Mouse (Mus musculus) hindbrain, embryonic 11.5 days (tissue): ENCODE data around the gene Wdcp. TPM values are rescaled to one million over a fixed set of nuclear protein-coding genes. Genes with fewer than 3 reads are reported as not detected.

Experiments used
- ATAC-seq: fragments of 200-750 bp; cut with Nextera tagmentation; 2 replicates; pipeline ENCODE4 v1.8.0; 2017; ENCODE audit warnings: mild to moderate bottlenecking, moderate TSS enrichment, moderate library complexity; ENCODE audit not compliant: low FRiP score
- DNase-seq: peaks from one replicate; pipeline ENCODE4 v3.0.0-alpha.2; 2015; ENCODE audit warnings: low spot score
- H3K27ac ChIP-seq: fragments of 300-500 bp; sonication (generic); 2 replicates; pipeline ENCODE4 v1.5.1; 2014; ENCODE audit warnings: mild to moderate bottlenecking, low read depth, low read length
- H3K27me3 ChIP-seq: fragments of 300-500 bp; sonication (generic); 2 replicates; pipeline ENCODE4 v1.6.1; 2014; ENCODE audit warnings: mild to moderate bottlenecking, low read length, moderate library complexity, mixed read lengths; ENCODE audit not compliant: control insufficient read depth, insufficient read depth
- H3K36me3 ChIP-seq: fragments of 300-500 bp; sonication (generic); 2 replicates; pipeline ENCODE4 v1.6.1; 2014; ENCODE audit warnings: mild to moderate bottlenecking, low read length, moderate library complexity, mixed read lengths; ENCODE audit not compliant: control insufficient read depth, insufficient read depth
- H3K4me1 ChIP-seq: fragments of 300-500 bp; sonication (generic); replicated peaks from 2 replicates; pipeline ENCODE4 v1.6.1; 2014; ENCODE audit warnings: low read length, mixed read lengths; ENCODE audit not compliant: control insufficient read depth, insufficient read depth
- H3K4me2 ChIP-seq: fragments of 300-500 bp; sonication (generic); replicated peaks from 2 replicates; pipeline ENCODE4 v1.6.1; 2014; ENCODE audit warnings: mild to moderate bottlenecking, low read depth, low read length
- H3K4me3 ChIP-seq: fragments of 300-500 bp; sonication (generic); 2 replicates; pipeline ENCODE4 v1.5.1; 2014; ENCODE audit warnings: low read depth, low read length
- H3K9ac ChIP-seq: fragments of 300-500 bp; sonication (generic); 2 replicates; pipeline ENCODE4 v1.6.1; 2014; ENCODE audit warnings: low read depth, low read length
- H3K9me3 ChIP-seq: fragments of 300-500 bp; sonication (generic); 2 replicates; pipeline ENCODE4 v1.6.1; 2016; ENCODE audit warnings: low read length; ENCODE audit not compliant: control insufficient read depth
- WGBS: fragments of 180-500 bp; shearing (Covaris S2); extraction: QIAGEN DNeasy Blood & Tissue Kit; methylation state at CpG from one replicate; pipeline ENCODE4 v1.1.7; 2014; 5-methylcytosine and 5-hydroxymethylcytosine counted together
- polyA plus RNA-seq: library from polyadenylated mRNA; unstranded; fragments of >200 nt; fragmentation: Nextera tagmentation; extraction: Ambion mirVana; gene quantifications from 2 replicates; pipeline ENCODE4 v1.2.1, GENCODE M21; 2014

Gene Wdcp
- polyA plus RNA-seq, 1 experiment from 2014 or later, result 18.5 TPM

DNA sequence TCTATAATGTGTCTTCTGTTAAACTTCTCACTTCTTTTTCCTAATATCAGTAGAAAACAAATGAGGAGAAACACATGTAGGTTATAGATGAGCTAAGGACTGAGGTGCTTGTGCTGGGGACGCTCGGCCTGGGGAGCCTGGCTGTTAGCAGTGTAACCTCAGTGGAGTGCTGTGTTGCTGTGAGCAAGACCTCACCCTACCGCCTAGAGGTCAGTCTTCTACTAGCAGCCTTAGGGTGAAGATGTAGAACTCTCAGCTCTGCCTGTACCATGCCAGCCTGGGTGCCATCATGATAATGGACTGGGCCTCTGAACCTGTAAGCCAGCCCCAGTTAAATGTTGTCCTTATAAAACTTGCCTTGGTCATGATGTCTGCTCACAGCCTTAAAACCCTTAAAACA is 15.8 kb upstream of the Wdcp start:
- Histone ChIP-seq H3K9me3 (no peaks in the 10 kb centered on the region), H3K4me2 (no peak overlapping the region), H3K9ac (no peak overlapping the region), H3K4me1 (no peaks in the 10 kb centered on the region), H3K27ac (no peak overlapping the region), H3K27me3 (no peaks in the 10 kb centered on the region), H3K36me3 (no peaks in the 10 kb centered on the region), H3K4me3 (no peak overlapping the region)
- 76% methylated on average over 3 of the region's 3 CpGs for WGBS
- ATAC-seq, result no peak
- DNase-seq, result no peak

DNA sequence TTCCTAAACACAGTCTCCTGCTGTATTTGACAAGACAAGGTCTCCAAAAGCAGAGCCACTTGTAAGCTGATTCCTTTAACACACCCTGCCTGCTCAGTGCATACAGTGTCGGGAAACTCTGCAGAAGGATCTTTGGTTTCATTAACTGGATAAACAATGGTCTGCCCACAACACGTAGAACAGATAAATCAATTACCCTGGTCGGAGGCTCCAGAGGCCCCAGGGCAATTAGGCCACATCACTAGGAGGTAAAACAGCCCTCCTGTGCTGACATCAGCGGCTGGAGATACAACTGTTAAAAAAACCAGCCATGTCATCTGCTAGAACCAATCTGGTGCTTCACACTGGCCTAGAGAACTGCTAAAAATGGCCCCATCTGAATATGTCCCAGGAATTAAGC is 6.1 kb upstream of the Wdcp start:
- no peak overlapping the region for H3K27ac ChIP-seq
- WGBS, result 60% methylated on average over 4 of the region's 4 CpGs

DNA sequence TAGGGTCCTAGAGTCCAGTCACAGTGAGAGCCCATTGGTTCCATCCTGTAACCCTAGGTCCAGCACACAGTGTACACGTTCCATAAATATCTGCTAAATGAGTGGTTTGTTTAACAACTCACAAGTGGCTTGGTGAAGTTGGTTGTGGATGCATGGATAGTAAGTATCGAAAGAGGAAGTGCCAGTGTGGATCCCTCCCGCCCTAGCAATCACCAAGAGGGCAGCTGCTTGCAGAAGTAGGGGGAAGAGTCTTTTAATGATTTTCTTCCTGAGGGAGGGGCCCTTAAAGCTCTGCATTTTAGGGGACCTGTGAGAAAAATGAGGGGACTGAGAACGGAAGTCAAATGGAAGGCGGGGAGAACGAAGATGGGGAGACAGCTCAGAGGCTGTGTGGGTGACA is 3.1 kb upstream of the Wdcp start:
- Histone ChIP-seq H3K27me3 (peaks cover 9% of the 10 kb centered on the region; the same call in 1 of the 2 replicates), H3K9ac (no peak overlapping the region), H3K36me3 (no peaks in the 10 kb centered on the region), H3K4me2 (0 out of 2 replicates have a peak overlapping the region, but pooled peaks have one; percentile 86), H3K4me3 (no peak overlapping the region), H3K4me1 (0 out of 2 replicates have a peak, but pooled peaks cover 2% of the 10 kb centered on the region), H3K27ac (no peak overlapping the region), H3K9me3 (no peaks in the 10 kb centered on the region)
- DNase-seq, result no peak
- no peak for ATAC-seq
- WGBS, result 54% methylated on average over 6 of the region's 6 CpGs

More for the DNA sequence above, 6.1 kb upstream of the Wdcp start:
- Histone ChIP-seq H3K4me2 (no peak overlapping the region), H3K4me1 (no peaks in the 10 kb centered on the region), H3K9ac (no peak overlapping the region), H3K9me3 (no peaks in the 10 kb centered on the region), H3K36me3 (no peaks in the 10 kb centered on the region), H3K4me3 (no peak overlapping the region), H3K27me3 (peaks cover 5% of the 10 kb centered on the region; the same call in 1 of the 2 replicates)
- DNase-seq, result no peak
- no peak for ATAC-seq

DNA sequence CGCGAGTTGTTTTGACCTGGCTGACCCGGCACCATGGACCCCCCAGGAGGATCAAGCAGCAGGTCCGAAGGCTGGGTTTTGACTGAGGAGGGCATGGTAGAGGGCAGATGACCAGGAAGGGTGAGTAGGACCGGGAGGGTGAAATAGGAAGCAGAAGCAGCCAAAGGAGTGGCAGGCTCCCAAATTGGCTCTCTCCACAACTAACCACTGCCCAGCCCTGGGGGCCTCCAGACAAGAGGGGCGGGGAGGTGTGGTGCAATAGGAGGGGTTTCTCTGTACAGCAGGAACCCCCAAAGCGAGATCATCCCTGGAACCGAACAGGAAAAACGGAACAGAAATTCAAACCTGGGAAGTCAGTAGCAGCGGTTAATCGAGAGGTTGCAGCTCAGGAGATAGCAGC is 2.4 kb upstream of the Wdcp start:
- Histone ChIP-seq H3K36me3 (no peaks in the 10 kb centered on the region), H3K27me3 (peaks cover 9% of the 10 kb centered on the region; the same call in 1 of the 2 replicates), H3K4me2 (peak overlapping the region; percentile 86), H3K9ac (peak overlapping the region; percentile 71), H3K4me1 (0 out of 2 replicates have a peak, but pooled peaks cover 2% of the 10 kb centered on the region), H3K4me3 (peak overlapping the region; percentile 63), H3K9me3 (no peaks in the 10 kb centered on the region), H3K27ac (no peak overlapping the region)
- DNase-seq (no peak), ATAC-seq (0 out of 2 replicates have a peak, but pooled peaks have one; percentile 1)
- 3% methylated on average over 11 of the region's 11 CpGs for WGBS

DNA sequence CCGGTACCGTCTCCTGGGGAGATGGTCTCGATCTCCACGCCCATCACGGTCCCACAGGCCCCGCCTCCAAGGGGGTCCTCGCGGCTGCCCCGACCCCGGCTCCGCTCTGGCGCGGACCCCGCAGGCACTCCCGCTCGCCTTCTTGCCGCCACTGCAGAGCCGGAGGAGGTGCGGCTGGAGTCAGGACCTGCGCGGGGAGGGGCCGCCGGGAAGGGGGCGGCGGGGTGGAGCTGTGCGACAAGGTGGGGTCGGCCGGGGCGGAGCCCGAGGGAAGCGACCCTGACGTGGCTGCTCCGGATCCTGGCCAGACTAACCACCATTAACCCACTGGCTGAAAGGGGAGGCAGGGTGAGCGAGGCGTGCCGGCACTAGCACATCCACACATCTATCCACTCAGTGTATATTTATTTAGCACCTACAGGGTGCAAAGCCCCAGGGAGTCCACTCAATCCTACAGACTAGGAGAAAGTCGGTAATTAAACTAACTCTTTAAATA is 1.7 kb upstream of the Wdcp start, which contains the start of gene Fkbp1b:
TSS of gene Fkbp1b (minus strand) at position 200 of the 496 bp plus-strand sequence.
- WGBS, result 2% methylated on average over 19 of the region's 37 CpGs

DNA sequence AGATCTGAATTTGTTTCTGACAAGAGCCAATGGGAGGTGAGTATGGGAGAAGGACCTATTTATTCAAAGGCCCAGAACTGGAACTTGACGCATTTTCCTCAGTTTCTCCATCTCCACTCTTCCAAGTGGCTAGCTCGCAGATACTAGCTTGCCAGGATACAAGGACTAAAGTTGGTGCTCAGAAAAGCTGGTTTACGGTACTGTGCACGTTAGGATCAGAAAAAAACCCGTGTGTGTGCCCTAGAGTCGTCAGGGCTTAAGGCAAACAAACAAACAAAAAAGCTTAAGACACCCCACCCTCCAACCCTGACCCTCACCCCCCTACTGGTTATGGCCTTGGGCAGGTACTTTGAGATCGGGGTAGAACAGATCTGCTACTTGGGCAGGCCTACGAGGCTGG is 647 bp upstream of the Wdcp start:
- DNase-seq (no peak), ATAC-seq (0 out of 2 replicates have a peak, but pooled peaks have one; percentile 17)
- H3K9ac ChIP-seq, result no peak overlapping the region
- H3K4me1 ChIP-seq, result 0 out of 2 replicates have a peak, but pooled peaks cover 2% of the 10 kb centered on the region
- H3K27ac ChIP-seq, result no peak overlapping the region
- H3K9me3 ChIP-seq, result no peaks in the 10 kb centered on the region
- H3K4me2 ChIP-seq, result no peak overlapping the region
- H3K36me3 ChIP-seq, result no peaks in the 10 kb centered on the region
- peaks cover 9% of the 10 kb centered on the region; the same call in 1 of the 2 replicates for H3K27me3 ChIP-seq
- WGBS, result 82% methylated on average over 8 of the region's 8 CpGs
- H3K4me3 ChIP-seq, result no peak overlapping the region

More for the DNA sequence above, 1.7 kb upstream of the Wdcp start, which contains the start of gene Fkbp1b:
- DNase-seq (peak; percentile 73), ATAC-seq (peak; percentile 61)
- Histone ChIP-seq H3K9ac (peak within 1 kb of the TSS; percentile 71), H3K4me1 (0 out of 2 replicates have a peak, but pooled peaks cover 2% of the 10 kb centered on the region), H3K4me2 (peak within 1 kb of the TSS; percentile 86), H3K4me3 (peak within 1 kb of the TSS; percentile 63), H3K36me3 (no peaks in the 10 kb centered on the region), H3K27me3 (peaks cover 9% of the 10 kb centered on the region; the same call in 1 of the 2 replicates), H3K27ac (no peak within 1 kb of the TSS), H3K9me3 (no peaks in the 10 kb centered on the region)

DNA sequence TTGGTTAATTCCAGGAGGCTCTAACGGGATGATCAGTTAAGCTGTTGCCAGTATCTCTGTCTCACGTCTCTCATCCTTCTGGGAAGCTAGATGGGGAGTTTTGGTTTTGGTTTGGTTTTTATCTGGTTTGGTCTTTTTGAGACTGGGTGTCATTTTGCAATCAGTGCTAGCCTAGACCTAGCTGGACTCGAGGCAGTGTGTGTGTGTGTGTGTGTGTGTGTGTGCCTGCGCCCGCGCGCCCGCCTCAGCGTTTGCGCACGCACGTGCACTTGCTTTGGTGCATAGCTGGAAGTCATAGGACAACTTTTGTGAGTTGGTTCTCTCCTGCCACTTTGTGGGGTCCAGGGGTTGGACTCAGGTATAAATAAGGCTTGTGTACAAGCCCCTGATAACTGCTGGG is 638 bp downstream of the Wdcp start:
- WGBS, result under 1% methylated on average over 12 of the region's 12 CpGs
- H3K27ac ChIP-seq, result no peak overlapping the region
- ATAC-seq, result peak; percentile 50; the same call in 1 of the 2 replicates

DNA sequence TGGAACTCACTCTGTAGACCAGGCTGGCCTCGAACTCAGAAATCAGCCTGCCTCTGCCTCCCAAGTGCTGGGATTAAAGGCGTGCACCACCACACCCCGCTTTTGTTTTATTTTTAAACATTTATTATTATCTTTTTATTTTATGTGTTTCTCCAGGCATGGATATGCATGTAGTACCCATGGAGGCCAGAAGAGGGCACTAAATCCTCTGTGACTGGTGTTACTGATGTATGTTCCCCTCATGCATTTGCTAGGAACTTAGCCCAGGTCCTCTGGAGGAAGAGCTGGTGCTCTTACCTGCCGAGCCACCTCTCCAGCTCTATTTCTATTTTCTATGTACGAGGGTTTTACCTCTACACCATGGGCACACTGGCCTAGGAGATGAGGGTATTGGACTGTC is 13.1 kb downstream of the Wdcp start:
- H3K27me3 ChIP-seq, result no peaks in the 10 kb centered on the region
- no peak overlapping the region for H3K4me2 ChIP-seq
- H3K4me3 ChIP-seq, result no peak overlapping the region
- H3K9ac ChIP-seq, result no peak overlapping the region
- DNase-seq (peak; percentile 24), ATAC-seq (no peak)
- H3K27ac ChIP-seq, result no peak overlapping the region
- 99% methylated on average over 5 of the region's 5 CpGs for WGBS
- H3K36me3 ChIP-seq, result peaks cover 2% of the 10 kb centered on the region; the same call in 1 of the 2 replicates
- H3K9me3 ChIP-seq, result no peaks in the 10 kb centered on the region
- H3K4me1 ChIP-seq, result no peaks in the 10 kb centered on the region

More for the DNA sequence above, 638 bp downstream of the Wdcp start:
- Histone ChIP-seq H3K36me3 (no peaks in the 10 kb centered on the region), H3K9ac (peak overlapping the region; percentile 50), H3K4me1 (0 out of 2 replicates have a peak, but pooled peaks cover 2% of the 10 kb centered on the region), H3K27me3 (peaks cover 9% of the 10 kb centered on the region; the same call in 1 of the 2 replicates), H3K9me3 (no peaks in the 10 kb centered on the region), H3K4me3 (peak overlapping the region; percentile 56), H3K4me2 (peak overlapping the region; percentile 51)
- peak; percentile 60 for DNase-seq

DNA sequence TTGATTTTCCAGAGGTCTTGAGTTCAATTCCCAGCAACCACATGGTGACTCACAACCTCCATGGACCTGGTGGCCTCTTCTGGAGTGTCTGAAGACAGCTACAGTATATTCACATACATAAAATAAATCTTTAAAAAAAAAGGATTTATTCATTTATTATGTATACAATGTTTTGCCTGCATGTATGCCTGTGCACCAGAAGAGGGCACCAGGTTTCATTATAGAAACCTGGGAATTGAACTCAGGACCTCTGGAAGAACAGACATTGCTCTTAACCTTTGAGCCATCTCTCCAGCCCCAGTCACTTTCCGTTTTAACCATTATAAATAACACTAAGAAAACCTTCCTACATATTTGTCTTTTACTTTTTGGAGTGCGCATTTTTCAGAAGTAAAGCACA is 13.7 kb downstream of the Wdcp start:
- no peak for ATAC-seq
- Histone ChIP-seq H3K4me2 (no peak overlapping the region), H3K9ac (no peak overlapping the region), H3K36me3 (peaks cover 2% of the 10 kb centered on the region; the same call in 1 of the 2 replicates), H3K4me3 (no peak overlapping the region), H3K27me3 (no peaks in the 10 kb centered on the region), H3K4me1 (no peaks in the 10 kb centered on the region), H3K9me3 (no peaks in the 10 kb centered on the region), H3K27ac (no peak overlapping the region)
- 95% methylated on average over 2 of the region's 2 CpGs for WGBS
- no peak for DNase-seq
